Mouse (Mus musculus) right cerebral cortex, adult 2 months (tissue): Measurements from ENCODE around the gene Itk.

Experiments used
- DNase-seq, 2 experiments: peaks; one replicate each; pipeline ENCODE4 v3.0.0; 2021 to 2022; ENCODE audit warnings: low spot score in 2 of 2

Itk gene

DNA sequence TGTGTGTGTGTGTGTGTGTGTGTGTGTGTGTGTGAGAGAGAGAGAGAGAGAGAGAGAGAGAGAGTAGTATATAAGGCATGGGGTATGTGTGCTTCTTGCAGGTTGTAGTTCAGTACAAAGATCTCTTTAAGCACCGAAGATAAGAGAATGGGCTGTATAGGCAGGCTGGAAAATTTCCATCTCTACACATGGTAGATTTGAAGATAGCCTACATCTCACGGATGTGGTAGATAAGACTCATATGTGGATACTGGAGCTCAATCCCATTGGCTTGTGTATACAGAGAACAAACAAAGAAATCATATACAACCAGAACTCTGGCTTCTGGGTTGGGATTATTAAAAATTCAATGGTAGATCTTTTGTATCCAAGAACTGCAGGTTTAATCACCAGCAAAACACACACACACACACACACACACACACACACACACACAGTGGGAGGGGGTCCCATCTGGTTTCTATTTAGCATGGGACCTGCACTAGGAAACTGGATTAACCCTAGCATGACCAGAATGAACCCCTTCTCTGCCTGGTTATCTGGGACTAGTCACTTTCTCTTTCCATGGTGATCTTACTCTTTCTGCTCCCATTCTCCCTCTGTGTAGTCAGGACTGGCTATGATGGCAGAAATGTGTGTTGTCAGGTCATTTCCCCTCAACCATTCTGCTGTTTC lies 28.2 kb downstream of the Itk start:
- DNase-seq: no peak

DNA sequence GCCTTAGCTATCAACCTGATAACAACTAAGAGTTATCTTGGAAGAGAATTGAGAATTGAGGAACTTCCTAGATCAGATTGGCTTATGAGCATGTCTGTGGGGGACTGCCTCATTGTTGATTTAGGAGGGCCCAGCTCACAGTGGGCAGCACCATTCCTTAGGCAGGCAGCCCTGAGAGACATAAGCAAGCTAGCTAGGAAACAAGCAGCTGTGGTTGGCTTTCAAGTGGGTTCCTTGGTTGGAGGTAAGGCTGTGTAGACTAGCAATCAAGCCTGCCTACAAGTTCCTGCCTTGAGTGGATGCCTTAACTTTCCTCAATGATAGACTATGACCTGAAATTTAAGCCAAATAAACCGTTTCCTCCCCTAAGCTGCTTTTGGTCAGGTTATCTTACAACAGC lies 30.9 kb downstream of the Itk start:
- DNase-seq: no peak

DNA sequence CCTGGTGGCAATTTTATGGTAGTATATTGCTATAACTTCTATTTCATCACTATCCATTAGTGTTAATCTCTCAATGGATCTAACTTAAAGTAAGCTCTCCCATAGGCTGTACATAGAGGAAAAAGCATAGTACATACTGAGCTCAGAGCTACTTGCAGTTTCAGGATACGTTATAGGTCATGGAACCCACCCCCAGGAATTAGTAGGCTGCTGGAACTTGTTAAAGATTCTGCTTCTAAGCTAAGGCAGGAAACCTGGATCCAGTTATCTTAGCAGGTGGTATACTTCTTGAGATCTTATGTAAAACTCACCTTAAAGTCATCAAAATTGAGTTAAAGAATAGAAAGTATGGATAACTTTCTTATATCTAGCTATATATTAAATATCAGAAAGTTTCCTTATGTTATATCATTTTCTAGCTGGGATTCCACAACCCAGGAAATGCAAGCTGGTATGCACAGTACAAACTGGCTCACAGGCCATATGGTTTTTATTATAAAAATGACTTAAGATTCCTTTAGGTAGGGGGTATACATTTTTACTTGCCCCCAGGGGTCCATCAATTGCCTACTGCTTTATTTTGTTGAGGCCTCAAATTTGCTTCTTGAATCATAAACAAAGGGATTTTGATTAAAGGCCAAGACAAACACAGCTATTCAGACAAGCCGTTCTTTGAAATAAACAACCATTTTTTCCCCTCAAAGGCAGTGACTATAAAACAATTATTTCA lies 39.5 kb downstream of the Itk start:
- DNase-seq: no peak

DNA sequence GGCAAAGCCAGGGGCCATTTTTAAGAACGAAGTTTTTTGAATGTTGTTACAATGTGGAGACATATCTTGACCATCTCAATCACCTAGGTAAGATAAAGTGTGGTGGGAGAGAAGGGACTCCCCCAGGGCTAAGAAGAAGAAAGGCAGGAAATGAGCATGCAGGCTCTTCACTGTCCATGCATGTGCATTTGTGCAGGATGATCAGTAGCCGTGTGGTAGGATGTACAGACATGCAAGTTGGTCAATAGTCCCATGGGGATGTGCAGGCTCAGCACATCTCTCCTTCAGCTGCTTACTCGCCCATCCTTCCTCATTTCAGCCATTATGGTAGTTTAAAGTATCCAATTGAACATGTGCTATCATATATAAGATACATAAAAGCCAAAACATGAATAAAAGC lies 40.9 kb downstream of the Itk start:
- no peak for DNase-seq

DNA sequence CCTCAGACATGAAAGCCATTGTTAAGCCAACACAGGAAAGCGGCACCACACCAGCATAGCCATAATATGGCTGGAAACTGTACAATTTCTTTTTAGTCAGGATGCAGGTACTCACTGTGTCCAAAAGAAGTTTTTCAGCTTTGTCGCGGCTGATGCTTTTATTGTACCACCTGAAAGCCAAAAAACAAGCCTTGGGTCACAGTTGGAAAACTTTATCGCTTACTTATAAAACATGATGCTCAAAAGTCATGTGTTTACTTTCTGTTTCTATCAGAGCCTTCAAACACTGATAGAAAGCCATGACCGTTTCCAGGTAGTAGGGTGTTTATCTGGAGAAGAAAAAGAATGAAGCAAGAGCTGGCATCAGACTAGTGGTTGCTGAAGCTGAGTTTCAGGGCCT lies 41.6 kb downstream of the Itk start:
- DNase-seq: no peak

DNA sequence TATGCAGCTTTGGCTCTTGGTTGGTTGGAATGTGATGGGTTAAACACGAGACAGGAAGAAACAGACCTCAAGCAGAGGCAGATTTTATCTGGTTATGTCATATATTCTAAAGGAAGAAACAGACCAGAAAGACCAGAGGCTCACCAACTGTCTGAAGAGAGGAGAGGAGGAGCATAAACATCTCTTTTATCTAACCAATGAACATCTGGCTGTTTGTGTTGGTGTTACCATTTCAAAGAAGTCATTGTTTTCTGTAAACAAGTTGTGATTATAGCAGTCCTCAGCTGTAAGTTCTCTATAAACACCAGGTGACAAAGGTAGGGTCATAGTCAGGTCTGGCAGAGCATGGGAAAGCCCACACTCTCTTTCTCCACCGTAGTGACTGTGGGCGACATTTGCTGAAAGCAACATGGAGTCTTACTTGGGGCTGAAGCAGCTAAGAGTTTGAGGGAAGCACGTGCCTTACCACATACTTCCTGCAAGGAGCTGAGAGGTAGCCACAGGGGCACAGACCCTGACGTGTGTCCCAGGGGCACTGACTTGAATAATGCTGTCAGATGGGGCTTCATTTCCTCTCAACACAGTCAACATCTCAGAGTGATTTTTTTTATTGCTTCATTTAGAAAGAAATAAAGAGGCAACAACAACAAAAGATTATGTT lies 45.3 kb downstream of the Itk start:
- DNase-seq: no peak

DNA sequence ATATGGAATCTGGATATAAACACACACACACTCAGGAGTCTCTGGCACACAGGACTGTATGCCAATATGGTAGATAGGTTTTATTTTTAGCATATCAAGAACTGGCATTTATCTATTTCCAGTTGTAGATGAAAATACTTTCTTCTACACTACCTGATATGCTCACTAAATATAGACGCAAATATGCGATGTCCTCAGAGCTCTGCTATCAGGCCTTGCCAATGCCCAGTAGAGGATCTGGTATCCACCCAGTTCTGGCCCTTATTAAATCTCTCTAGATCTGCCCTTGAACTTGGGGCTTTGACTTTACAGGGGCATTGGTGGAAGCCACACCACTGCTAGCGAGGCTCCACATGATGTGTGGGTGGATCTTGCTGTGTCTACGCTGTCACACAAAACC lies 47.4 kb downstream of the Itk start:
- no peak for DNase-seq

DNA sequence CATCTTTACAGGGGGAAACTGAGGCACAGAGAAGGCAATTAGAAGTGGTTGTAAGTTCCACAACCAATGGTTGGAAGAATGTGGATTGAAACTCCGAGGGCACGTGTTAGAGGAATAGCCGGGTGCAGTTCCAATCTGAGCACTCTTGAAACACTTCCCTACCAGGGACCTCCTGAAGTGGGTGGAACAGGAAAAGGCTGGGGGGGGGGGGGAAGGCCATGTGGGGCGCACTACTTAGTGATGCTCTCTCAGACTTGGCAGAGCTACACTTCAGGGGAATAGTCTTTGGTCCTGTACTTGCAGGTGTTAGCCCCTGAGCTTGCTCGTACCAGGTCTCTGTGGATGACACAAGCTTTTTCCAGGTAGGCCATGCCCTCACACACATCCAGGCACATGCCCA lies 53.3 kb downstream of the Itk start:
- no peak for DNase-seq

DNA sequence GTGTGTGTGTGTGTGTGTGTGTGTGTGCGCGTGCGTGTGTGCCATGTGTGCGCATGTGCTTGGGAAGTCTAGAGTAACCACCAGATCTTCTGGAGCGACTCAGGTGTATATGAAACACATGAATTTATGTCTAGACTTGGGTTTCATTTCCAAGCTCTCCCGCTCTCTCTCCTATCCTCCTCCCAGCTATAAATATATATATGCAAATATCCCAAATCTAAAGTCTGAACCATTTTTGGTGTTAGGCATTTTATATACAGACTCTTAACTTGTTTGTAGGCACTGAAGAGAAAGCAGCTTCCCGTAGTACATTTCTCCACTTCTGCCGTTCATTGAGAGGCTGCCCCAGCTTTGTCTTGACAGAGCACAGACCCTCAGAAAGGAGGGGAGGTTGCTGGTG lies 57.1 kb downstream of the Itk start:
- DNase-seq: no peak

DNA sequence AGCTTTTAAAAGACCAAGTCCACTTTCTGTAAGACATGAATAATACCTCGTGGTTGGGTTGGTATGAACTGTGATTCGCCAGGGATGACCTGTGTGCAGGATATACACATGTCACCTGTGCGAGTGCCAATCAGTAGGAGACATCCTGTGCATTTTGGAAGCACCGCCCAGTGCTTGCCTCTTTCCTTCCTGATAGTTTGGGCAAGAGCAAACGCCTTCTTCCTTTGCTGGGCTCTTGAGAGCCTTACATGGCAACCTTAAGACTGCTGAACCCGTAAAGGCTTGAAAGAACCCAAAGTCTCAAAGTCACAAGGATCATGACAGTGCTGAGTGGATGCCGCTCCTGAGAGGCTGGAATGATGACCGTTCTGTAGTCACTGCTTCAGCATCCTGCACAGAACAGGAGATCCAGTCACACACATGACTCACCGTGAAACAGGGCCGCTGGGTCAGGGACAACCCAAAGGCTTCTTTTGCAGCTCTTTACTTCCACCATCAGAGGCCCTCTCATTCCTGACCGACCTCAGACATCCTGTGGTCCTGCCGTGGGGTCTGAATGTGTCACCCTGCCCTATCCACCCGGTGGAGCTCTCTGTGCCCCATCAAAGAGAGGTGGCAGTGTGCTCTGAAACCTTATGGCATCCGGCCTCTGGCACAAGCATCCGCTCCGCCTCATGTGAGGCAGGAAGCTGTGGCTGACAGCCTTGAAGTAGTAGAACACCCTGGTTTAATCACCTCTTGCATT lies 62.9 kb downstream of the Itk start:
- no peak for DNase-seq

DNA sequence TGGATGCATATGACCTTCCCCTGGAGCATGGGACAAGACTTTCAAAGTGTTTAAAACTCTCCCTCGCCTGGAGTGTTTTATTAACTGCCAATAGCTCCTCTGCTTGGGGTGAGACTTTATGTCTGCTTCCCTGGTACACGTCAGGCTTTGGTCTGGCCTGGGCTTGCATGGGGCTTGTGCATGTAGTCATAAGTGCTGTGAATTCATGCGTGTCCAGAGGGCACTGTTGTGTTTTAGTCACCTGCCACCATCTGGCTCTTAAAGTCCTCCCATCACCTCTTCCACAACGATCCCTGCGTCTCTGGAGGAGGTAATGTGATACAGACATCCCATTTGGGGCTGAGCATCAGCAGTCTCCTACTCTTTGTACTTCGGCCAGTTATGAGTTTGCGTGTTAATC lies 67.8 kb downstream of the Itk start:
- DNase-seq: no peak

DNA sequence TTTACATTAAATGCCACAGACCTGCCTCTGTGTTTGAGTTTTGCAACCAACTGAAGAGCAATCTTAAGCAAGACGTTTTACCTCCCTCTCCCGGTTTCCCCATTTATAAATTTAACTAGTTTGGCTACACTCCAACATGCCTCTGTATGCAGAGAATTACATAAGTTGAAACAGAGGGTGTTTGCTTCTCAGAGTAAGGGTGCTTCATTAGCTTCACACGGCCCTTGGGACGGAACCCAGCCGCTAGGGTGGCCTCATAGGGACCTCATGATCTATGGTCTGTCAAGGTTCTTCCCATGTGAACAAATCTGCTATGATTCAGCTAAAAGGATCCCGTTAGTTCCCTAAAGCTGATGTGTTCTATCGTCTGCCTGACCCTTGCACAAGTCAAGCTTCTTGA lies 74.8 kb downstream of the Itk start:
- DNase-seq: peak; percentile 40 to 47

DNA sequence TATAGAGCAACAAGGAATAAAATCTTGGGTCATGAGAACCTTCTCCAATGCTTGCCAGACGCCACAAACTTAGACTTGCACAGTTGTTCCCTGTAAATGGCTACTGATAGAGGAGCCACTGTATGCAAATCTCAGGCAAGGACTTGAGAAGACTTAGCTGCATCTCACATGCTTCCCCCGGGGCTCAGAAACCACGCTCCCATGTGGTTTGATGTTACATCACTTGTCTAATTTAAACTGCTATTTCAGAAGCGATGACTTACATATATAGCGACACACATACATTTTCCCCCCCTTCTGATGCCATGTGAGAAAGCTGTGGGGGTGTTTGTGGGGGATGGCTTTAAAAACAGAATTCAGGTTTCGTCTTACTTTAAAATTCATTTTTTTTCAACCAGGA lies 75.5 kb downstream of the Itk start:
- peak; percentile 71 to 74 for DNase-seq

DNA sequence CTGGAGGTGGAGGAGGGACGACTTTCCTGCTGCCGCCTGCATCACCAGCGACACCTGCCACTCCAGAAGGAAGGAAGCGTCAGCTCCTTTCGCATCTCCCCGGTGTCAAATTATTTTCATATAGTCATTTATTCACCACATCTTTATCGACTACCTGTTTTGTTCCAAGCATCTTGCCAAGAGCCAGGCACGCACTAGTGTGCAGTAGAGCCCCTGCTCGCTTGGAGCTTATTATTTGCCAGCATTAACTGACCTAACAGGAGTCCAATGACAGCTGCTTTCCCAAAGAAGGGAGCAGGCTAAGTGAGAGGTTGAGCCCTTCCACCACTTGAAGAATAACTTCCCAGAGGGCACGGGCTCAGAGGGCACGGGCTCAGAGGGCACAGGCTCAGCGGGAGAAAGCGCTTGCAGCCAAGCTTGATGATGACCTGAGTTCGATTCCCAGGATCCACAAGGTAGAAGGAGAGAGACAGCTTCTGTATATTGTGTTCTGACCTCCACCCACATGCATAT lies 76.7 kb downstream of the Itk start, which contains the start of gene Cyfip2:
Gene Cyfip2 (minus strand): TSS at position 337 of the 513 bp plus-strand sequence.
- DNase-seq: no peak

DNA sequence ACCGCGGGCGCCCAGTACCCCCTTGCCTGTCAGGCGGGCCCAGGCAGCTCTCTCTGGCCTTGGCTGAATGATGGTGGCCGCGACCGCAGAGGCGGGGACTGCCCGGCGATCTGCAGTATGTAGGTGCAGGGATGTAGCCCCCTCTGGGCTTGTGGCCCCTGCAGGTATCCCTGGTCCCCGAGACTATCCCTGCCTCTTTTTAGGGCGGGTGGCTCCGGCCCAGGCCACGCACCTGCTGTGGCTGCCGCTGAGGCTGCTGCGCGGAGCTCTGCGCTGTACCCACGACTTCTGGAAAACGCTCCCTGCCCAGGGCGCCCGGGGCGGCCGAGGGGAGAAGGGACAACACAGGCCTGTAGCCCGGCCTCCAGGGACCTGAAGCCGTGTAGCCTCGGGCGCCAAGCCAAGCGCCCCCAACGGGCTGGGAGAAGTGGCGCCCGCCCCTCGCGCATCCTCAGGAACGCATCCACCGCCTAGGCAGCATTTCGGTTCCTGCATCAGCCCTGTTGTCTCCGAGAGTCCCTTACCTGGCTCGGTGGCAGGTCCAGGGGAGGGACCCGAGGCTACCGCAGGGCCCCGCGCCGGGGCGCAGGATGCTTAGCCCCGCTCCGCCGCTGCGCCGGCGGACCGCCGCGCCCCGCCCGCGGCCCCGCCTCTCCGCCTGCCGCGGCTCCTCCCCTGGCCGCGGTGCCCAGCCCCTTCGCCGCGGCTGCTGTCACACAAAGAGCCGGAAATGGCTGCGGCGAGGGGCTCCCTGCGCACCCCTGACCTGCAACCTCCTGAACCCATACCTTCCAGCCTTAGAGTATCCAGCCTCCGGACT lies 77.4 kb downstream of the Itk start:
- DNase-seq: peak; percentile 58 to 64

DNA sequence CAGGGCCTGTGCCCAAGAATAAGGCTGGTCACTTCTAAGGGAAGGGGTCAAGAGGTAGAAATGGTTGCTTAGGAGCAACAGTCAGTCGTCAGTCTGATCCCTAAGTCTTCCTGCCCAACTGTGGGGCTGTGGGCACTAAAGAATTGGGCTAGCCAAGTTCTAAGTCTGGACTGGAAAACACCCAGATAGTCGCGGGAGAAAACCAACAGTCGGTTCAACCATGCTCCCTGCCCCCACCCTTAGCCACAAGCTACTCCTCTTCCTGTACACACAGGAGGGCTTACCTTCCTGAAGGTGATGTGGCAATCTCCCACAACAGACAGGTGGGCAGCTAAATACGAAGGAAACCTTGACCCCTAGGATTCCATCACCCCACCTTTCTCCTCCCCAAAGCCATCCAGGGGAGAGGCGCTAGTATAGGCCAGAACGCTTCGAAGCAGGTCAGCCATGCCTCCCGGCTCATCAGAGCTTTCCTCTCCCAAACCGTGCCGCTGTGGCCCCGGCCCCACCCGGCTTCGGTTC lies 78.1 kb downstream of the Itk start:
- peak; percentile 39 to 49 for DNase-seq

DNA sequence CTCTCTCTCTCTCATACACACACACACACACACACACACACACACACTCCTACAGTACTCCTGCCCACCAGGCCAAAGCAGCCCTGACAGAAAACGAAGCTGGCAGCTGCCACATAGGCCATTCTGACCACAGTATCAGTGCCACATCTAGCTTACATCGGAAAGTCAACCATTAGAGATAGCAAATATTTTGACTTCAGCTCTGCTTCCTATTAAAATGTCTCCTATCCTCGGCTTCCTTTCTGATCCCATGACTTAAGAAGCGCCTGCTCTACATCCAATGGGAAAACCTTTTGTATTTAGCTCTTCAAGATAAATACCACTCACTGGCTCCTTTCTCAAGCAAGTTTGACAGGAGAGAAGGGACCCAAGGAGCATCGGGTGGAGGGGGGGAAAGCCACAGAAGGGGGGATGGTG lies 78.7 kb downstream of the Itk start:
- no peak for DNase-seq

DNA sequence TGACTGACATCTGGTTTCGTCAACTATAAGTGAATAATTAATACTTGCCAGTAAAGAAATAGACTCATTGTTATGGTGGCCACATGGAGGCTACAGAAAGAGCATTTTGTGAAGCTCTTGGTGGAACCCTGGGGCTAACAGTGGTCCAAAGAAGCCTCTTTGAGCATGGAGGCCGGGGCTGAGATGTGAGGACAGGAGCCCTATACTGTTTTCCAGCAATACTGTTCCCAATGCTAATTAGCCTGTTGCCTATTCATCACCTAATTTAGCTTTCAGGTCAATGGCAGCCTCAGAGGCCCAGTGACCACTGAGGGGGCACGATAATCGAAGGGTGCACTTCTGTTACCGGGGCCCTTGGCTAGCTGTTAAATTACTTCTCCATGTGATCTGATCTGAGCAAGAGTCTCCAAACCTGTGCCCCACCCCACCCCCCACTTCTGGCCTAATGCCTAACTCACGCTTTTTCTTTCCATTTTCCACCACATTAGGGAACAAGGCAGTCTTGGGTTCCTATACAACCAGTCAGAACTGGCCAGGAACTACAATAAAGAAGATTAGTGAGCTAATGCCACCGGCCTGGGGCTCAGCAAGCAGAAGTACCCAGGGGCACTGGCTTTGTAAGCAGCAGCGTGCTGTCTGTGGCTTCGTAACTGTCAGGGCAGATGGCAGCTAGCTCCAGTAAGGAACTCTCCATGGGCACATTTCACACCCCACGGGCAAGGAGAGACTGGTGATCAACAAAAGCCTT lies 79.3 kb downstream of the Itk start:
- DNase-seq: no peak

DNA sequence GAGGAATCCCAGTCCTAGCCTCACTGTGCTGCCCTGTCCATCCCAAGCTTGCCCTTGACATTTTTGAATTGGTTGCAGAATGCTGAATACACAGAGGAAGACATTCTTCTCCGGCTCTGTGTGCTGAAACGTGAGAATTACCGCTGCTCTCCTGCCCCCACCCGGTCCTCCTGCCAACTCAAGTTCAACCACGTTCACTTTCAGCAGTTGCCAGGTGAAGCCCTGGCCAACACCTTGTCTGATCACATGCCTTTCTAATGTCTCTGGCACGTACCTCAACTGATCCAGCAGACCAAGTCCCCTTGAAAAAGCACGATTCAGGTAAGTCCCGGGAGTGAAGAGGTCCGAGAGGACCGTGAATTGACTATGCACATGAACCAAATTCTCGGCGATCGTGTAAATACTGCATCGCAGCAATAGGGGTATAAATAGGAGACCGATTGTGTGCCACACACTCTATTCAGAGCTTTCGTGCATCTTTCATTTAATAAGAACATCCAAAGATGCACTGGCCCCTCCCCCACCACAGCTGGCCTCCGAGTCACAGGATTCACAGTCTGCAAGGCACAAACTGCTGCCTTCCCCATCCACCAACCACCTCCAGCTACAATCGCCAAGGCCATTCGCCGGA lies 80.1 kb downstream of the Itk start:
- peak; percentile 70 to 76 for DNase-seq
